In the genomic region with DNA sequence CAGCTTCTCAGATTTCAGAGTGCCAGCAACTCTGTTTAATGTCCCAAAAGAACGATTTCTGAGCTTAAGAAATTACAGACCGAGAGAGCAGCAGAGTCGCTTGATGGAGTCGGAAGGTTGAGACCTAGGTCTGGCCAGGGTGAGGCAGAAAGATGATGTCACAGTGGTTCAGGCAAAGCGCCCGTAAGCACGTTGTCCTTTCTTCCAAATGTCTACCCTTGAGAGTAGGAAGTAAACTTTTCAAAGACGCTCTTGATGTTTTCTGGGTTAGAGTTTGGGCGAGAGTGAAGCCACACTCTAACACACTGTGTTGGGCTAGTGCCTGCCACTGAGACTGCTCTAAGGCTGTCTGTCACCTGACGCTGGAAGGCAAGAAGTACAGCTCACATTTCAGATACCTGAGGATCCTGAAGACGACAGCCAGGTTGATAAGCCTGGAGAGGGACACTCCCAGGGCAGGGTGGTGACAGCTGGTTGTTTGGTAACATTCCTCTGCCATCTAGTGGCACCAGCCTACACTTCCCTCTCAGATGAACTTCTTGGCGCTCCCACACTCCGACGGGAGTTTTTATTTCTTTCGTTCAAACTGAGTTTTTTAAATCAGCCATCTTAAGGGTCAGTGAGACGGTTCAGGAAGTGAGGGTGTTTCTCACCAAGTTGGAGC, we compare ENCODE assay signal across 8 mouse cellular contexts. TPM values are rescaled to one million over a fixed set of nuclear protein-coding genes. Genes with fewer than 3 reads are reported as not detected.
DNase-seq lines count a peak whose midpoint lies in the region; ATAC-seq and TF ChIP-seq lines count a peak whose summit lies in the region.
"Had no signal": no experiment of that assay in that cellular context is flagged by ENCODE, and none has a peak within 500 bp of the region (broad histone marks: within the 10 kb centered on the region; RNA-seq: fewer than 3 reads in every experiment).

No protein-coding gene starts in this region.

- 0 out of 2 replicates have a peak, but pooled peaks have one; percentile 49 for ATAC-seq in kidney, embryonic 15.5 days (replicated peaks; ENCODE audit: low FRiP score)
- peak; percentile 69 for ATAC-seq in lung, embryonic 16.5 days (ENCODE audit: low read depth)

- no peaks in the 10 kb centered on the region for H3K27me3 ChIP-seq in ES-Bruce4 (ENCODE audit: control insufficient read depth, insufficient read depth, low read length, poor library complexity, severe bottlenecking)
- no peaks in the 10 kb centered on the region for H3K27me3 ChIP-seq in heart, adult 2 months (ENCODE audit: control insufficient read depth, insufficient read depth, low read length)
- H3K27me3 ChIP-seq in kidney, embryonic 15.5 days = peaks cover 49% of the 10 kb centered on the region
- H3K27me3 ChIP-seq in lung, embryonic 16.5 days (ENCODE audit: control insufficient read depth, insufficient read depth, low read depth, low read length) = 0 out of 2 replicates have a peak, but pooled peaks cover 3% of the 10 kb centered on the region

- no peak overlapping the region for H3K4me3 ChIP-seq in ES-Bruce4 (ENCODE audit: low read depth, low read length)
- H3K4me3 ChIP-seq in cortical plate, adult 2 months (ENCODE audit: insufficient read depth, low read length) = no peak overlapping the region
- peak overlapping the region; percentile 41 for H3K4me3 ChIP-seq in heart, adult 2 months
- H3K4me3 ChIP-seq in kidney, embryonic 15.5 days (replicated peaks) = no peak overlapping the region
- H3K4me3 ChIP-seq in lung, embryonic 16.5 days (ENCODE audit: low read length) = 0 out of 2 replicates have a peak overlapping the region, but pooled peaks have one; percentile 8

- peak; percentile 55 for TF ChIP-seq CTCF in ES-Bruce4 (IDR thresholded peaks at IDR 0.05; ENCODE audit: low read depth, low read length)
- peak; percentile 90 for TF ChIP-seq CTCF in cortical plate, adult 2 months (IDR thresholded peaks at IDR 0.05; ENCODE audit: extremely low read depth, insufficient read depth, low read length)
- TF ChIP-seq CTCF in heart, adult 2 months (IDR thresholded peaks at IDR 0.05) = peak; percentile 77

- DNase-seq in B cell, adult 2 months = peak; percentile 45 to 48
- peak; percentile 54 to 61 for DNase-seq in heart, adult 2 months
- DNase-seq in right cerebral cortex, adult 2 months (ENCODE audit: low spot score in 2 of 2) = peak; percentile 54 to 65

- TF ChIP-seq EP300 in ES-Bruce4 (IDR thresholded peaks at IDR 0.05; ENCODE audit: insufficient read depth, low read depth, low read length) = no peak
- peak; percentile 89; the same call in 1 of the 2 replicates for TF ChIP-seq EP300 in heart, adult 2 months (IDR thresholded peaks at IDR 0.05; ENCODE audit: insufficient read depth, low read depth, low read length)

- no peak overlapping the region for H3K27ac ChIP-seq in ES-Bruce4 (ENCODE audit: insufficient read depth, low read length)
- no peak overlapping the region for H3K27ac ChIP-seq in cortical plate, adult 2 months (ENCODE audit: insufficient read depth, low read length)
- peak overlapping the region; percentile 80 for H3K27ac ChIP-seq in heart, adult 2 months
- no peak overlapping the region for H3K27ac ChIP-seq in kidney, embryonic 15.5 days
- H3K27ac ChIP-seq in lung, embryonic 16.5 days (ENCODE audit: low read length) = no peak overlapping the region
- H3K27ac ChIP-seq: hindbrain, embryonic 15.5 days had no signal

- peak overlapping the region; percentile 30 for H3K4me2 ChIP-seq in kidney, embryonic 15.5 days
- peak overlapping the region; percentile 65 for H3K4me2 ChIP-seq in lung, embryonic 16.5 days (ENCODE audit: low read depth, low read length)

- H3K4me1 ChIP-seq in ES-Bruce4 (ENCODE audit: control insufficient read depth, insufficient read depth, low read length) = no peaks in the 10 kb centered on the region
- peaks cover 4% of the 10 kb centered on the region for H3K4me1 ChIP-seq in cortical plate, adult 2 months (ENCODE audit: control insufficient read depth, insufficient read depth, low read length)
- H3K4me1 ChIP-seq in heart, adult 2 months (ENCODE audit: control insufficient read depth, insufficient read depth, low read length) = peaks cover 9% of the 10 kb centered on the region
- peaks cover 22% of the 10 kb centered on the region for H3K4me1 ChIP-seq in kidney, embryonic 15.5 days
- H3K4me1 ChIP-seq in lung, embryonic 16.5 days (replicated peaks; ENCODE audit: control insufficient read depth, insufficient read depth, low read length) = peaks cover 24% of the 10 kb centered on the region

- H3K36me3 ChIP-seq in ES-Bruce4 (ENCODE audit: control insufficient read depth, insufficient read depth, low read length, poor library complexity, severe bottlenecking) = no peaks in the 10 kb centered on the region
- no peaks in the 10 kb centered on the region for H3K36me3 ChIP-seq in heart, adult 2 months (ENCODE audit: control insufficient read depth, insufficient read depth, low read length)
- H3K36me3 ChIP-seq in kidney, embryonic 15.5 days = no peaks in the 10 kb centered on the region
- H3K36me3 ChIP-seq in lung, embryonic 16.5 days (ENCODE audit: control insufficient read depth, insufficient read depth, low read length) = no peaks in the 10 kb centered on the region
- H3K36me3 ChIP-seq: hindbrain, embryonic 15.5 days had no signal

- intact Hi-C loops in heart, adult 2 months (cut with DNase I) = loop anchor here (1.0 to 5.0 kb wide), 4 partner anchors 48 to 355 kb away; no protein-coding TSS in a partner anchor

- H3K79me2 ChIP-seq in heart, adult 2 months (replicated peaks; ENCODE audit: control insufficient read depth, insufficient read depth, low read length) = no peaks in the 10 kb centered on the region

- H3K9ac ChIP-seq in ES-Bruce4 (ENCODE audit: low read depth, poor library complexity, severe bottlenecking) = no peak overlapping the region
- no peak overlapping the region for H3K9ac ChIP-seq in heart, adult 2 months (ENCODE audit: low read depth, low read length)
- no peak overlapping the region for H3K9ac ChIP-seq in kidney, embryonic 15.5 days
- H3K9ac ChIP-seq in lung, embryonic 16.5 days (ENCODE audit: low read length) = no peak overlapping the region
- H3K9ac ChIP-seq: hindbrain, embryonic 15.5 days had no signal

- no peak for TF ChIP-seq POLR2A in ES-Bruce4 (IDR thresholded peaks at IDR 0.05; ENCODE audit: insufficient read depth, low read length)
- no peak for TF ChIP-seq POLR2A in cortical plate, adult 2 months (IDR thresholded peaks at IDR 0.05; ENCODE audit: extremely low read depth, insufficient read depth, low read length)
- 0 out of 2 replicates have a peak, but pooled peaks have one; percentile 23 for TF ChIP-seq POLR2A in heart, adult 2 months (IDR thresholded peaks at IDR 0.05; ENCODE audit: insufficient read depth, low read depth, low read length)

- WGBS in heart, adult 2 months = 22% methylated on average over 16 of the region's 16 CpGs
- 22% methylated on average over 16 of the region's 16 CpGs for WGBS in kidney, embryonic 15.5 days
- 13% methylated on average over 16 of the region's 16 CpGs for WGBS in lung, embryonic 16.5 days

- H3K9me3 ChIP-seq in ES-Bruce4 (replicated peaks; ENCODE audit: control insufficient read depth, insufficient read depth, low read length, poor library complexity, severe bottlenecking) = no peaks in the 10 kb centered on the region
- no peaks in the 10 kb centered on the region for H3K9me3 ChIP-seq in kidney, embryonic 15.5 days (replicated peaks)
- H3K9me3 ChIP-seq in lung, embryonic 16.5 days (ENCODE audit: control insufficient read depth, low read length) = no peaks in the 10 kb centered on the region
- H3K9me3 ChIP-seq: hindbrain, embryonic 15.5 days had no signal

RNA-seq across cellular contexts. Expression of a gene that starts 45.1 kb away (rescaled TPM):
- polyA plus RNA-seq in ES-Bruce4 (2011; ENCODE audit: insufficient read depth, insufficient read length, low read depth, missing spikeins) = 56.8 and 60.7 TPM in 2 replicates
- 15.9 and 17.1 TPM in 2 replicates for polyA plus RNA-seq in cortical plate, adult 2 months (2012; rRNA removed)
- total RNA-seq in heart, adult 2 months (2021) = 10 to 100 TPM; 24.9 to 28.6 TPM
- polyA plus RNA-seq in heart, adult 2 months (2012; rRNA removed) = 5.0 and 7.9 TPM in 2 replicates
- polyA plus RNA-seq in kidney, embryonic 15.5 days (2015; fragmentation: Nextera tagmentation; extraction: Ambion mirVana) = 18.3 and 23.3 TPM in 2 replicates
- 28.0 and 29.0 TPM in 2 replicates for polyA plus RNA-seq in lung, embryonic 16.5 days (2015; fragmentation: Nextera tagmentation; extraction: Ambion mirVana)

RNA-seq across cellular contexts. Expression of a gene that starts 49.2 kb away (rescaled TPM):
- polyA plus RNA-seq in ES-Bruce4 (2011; ENCODE audit: insufficient read depth, insufficient read length, low read depth, missing spikeins) = 1.7 and 2.0 TPM in 2 replicates
- 0.19 and 0.25 TPM in 2 replicates for polyA plus RNA-seq in cortical plate, adult 2 months (2012; rRNA removed)
- total RNA-seq in heart, adult 2 months (2021) = not detected
- 0.02 and 0.06 TPM in 2 replicates for polyA plus RNA-seq in heart, adult 2 months (2012; rRNA removed)
- polyA plus RNA-seq in kidney, embryonic 15.5 days (2015; fragmentation: Nextera tagmentation; extraction: Ambion mirVana) = 0.66 and 0.80 TPM in 2 replicates
- 1.3 TPM in 2 replicates for polyA plus RNA-seq in lung, embryonic 16.5 days (2015; fragmentation: Nextera tagmentation; extraction: Ambion mirVana)

RNA-seq across cellular contexts. Expression of a gene that starts 54.9 kb away (rescaled TPM):
- 0.44 and 1.0 TPM in 2 replicates for polyA plus RNA-seq in ES-Bruce4 (2011; ENCODE audit: insufficient read depth, insufficient read length, low read depth, missing spikeins)
- 30.8 and 34.0 TPM in 2 replicates for polyA plus RNA-seq in cortical plate, adult 2 months (2012; rRNA removed)
- total RNA-seq in heart, adult 2 months (2021) = 10 to 100 TPM; 18.0 to 28.4 TPM
- 18.3 and 20.5 TPM in 2 replicates for polyA plus RNA-seq in heart, adult 2 months (2012; rRNA removed)
- 0.23 and 0.36 TPM in 2 replicates for polyA plus RNA-seq in kidney, embryonic 15.5 days (2015; fragmentation: Nextera tagmentation; extraction: Ambion mirVana)
- 1.1 and 1.3 TPM in 2 replicates for polyA plus RNA-seq in lung, embryonic 16.5 days (2015; fragmentation: Nextera tagmentation; extraction: Ambion mirVana)

Comparison
In these comparisons a context has a peak if more than half of its experiments do, and no peak if none do; other contexts are left out.
1. H3K4me3 ChIP-seq: peak in heart, adult 2 months (single experiment) and lung, embryonic 16.5 days (single experiment); none in ES-Bruce4 (single experiment), cortical plate, adult 2 months (single experiment) and kidney, embryonic 15.5 days (single experiment).
2. Peak in every context shown above with its lines, with median percentiles within 50 percentile points of each other: DNase-seq and CTCF ChIP-seq.